Mouse (Mus musculus): ENCODE data around the gene Lrrc18.

DNA sequence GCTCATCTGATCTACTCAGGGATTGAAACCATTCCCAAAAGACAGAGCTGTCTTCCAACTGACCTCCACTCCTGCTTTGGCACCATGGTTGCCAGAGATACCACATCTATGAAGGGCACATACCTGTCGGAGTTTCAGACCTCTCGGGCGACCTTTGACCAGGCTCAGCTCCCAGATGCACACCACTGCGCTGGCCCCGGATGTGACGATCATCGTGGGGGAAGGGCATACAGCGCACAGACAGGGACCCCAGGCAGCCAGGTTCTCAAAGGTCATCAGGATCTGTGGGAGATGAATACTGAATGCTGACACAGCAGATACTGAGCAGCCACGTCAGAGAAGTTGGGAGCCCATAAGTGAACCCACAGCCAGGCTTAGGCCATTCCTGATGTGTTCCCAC, 20.5 kb upstream of the Lrrc18 start:
- TF ChIP-seq CTCF (IDR thresholded peaks at IDR 0.05; ENCODE audit: borderline replicate concordance, insufficient read depth, low read depth, low read length) (no peak), POLR2A (IDR thresholded peaks at IDR 0.05; ENCODE audit: borderline replicate concordance, insufficient read depth, low read length) (no peak)

All from cerebellum, adult 2 months (tissue).